In the genomic region with DNA sequence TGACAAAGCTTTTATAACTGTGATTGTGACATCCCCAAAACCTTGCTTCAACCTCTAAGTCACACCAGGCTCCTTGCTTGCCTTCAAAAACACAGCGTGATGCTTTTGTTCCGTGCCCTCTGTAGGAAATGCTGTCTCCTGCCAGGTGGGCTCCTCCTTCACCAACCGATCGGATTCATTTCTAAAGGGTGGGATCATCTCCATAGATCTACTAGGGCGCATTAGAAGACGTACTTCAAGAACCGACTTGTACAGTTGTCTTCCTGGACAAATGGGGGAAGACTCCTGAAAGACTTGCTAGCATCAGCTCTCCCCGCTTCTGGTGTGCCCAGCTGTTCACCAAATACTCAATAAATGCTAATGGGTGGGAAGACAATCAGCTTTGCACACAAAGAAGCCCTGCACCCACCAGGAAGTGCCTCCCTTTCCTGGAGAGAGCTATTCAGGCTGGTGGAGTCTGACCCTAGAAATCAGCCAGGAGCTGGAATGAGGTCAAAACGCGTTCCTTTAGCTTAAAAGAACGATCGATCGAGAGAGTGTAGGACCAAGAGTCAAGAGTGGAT, we compare ENCODE assay signal across 16 mouse cellular contexts. TPM values are rescaled to one million over a fixed set of nuclear protein-coding genes. Genes with fewer than 3 reads are reported as not detected.
DNase-seq lines count a peak whose midpoint lies in the region; ATAC-seq and TF ChIP-seq lines count a peak whose summit lies in the region.
"Had no signal": no experiment of that assay in that cellular context is flagged by ENCODE, and none has a peak within 500 bp of the region (broad histone marks: within the 10 kb centered on the region; RNA-seq: fewer than 3 reads in every experiment).

No protein-coding gene starts in this region.

- H3K4me2 ChIP-seq in midbrain, embryonic 14.5 days (ENCODE audit: low read length): peak overlapping the region; percentile 22; the same call in 1 of the 2 replicates
- no peak overlapping the region for H3K4me2 ChIP-seq in midbrain, embryonic 13.5 days (replicated peaks)
- peak overlapping the region; percentile 46 for H3K4me2 ChIP-seq in hindbrain, embryonic 13.5 days
- H3K4me2 ChIP-seq in neural tube, embryonic 14.5 days (ENCODE audit: low read depth, low read length): peak overlapping the region; percentile 31
- no peak overlapping the region for H3K4me2 ChIP-seq in liver, embryonic 11.5 days
- H3K4me2 ChIP-seq: liver, embryonic 15.5 days had no signal

- H3K27ac ChIP-seq in gastrocnemius, adult 2 months: peak overlapping the region; percentile 58; the same call in 1 of the 2 replicates
- H3K27ac ChIP-seq in midbrain, embryonic 14.5 days (replicated peaks; ENCODE audit: low read depth, low read length): no peak overlapping the region
- no peak overlapping the region for H3K27ac ChIP-seq in midbrain, embryonic 13.5 days
- no peak overlapping the region for H3K27ac ChIP-seq in hindbrain, embryonic 13.5 days
- H3K27ac ChIP-seq in neural tube, embryonic 14.5 days (ENCODE audit: low read depth, low read length): no peak overlapping the region
- H3K27ac ChIP-seq in liver, embryonic 11.5 days (ENCODE audit: low read depth, low read length): no peak overlapping the region
- H3K27ac ChIP-seq: liver, embryonic 15.5 days; macrophage had no signal

- ATAC-seq in midbrain, embryonic 14.5 days (ENCODE audit: low FRiP score, low TSS enrichment): no peak
- ATAC-seq in midbrain, embryonic 13.5 days: no peak
- no peak for ATAC-seq in hindbrain, embryonic 13.5 days (ENCODE audit: low FRiP score)
- no peak for ATAC-seq in neural tube, embryonic 14.5 days (ENCODE audit: low read depth)
- no peak for ATAC-seq in liver, embryonic 11.5 days (replicated peaks; ENCODE audit: low FRiP score)

- H3K36me3 ChIP-seq in midbrain, embryonic 14.5 days (ENCODE audit: control insufficient read depth, insufficient read depth, low read length): no peaks in the 10 kb centered on the region
- H3K36me3 ChIP-seq in midbrain, embryonic 13.5 days: no peaks in the 10 kb centered on the region
- H3K36me3 ChIP-seq in hindbrain, embryonic 13.5 days: no peaks in the 10 kb centered on the region
- H3K36me3 ChIP-seq in neural tube, embryonic 14.5 days (ENCODE audit: control insufficient read depth, insufficient read depth, low read length): no peaks in the 10 kb centered on the region
- H3K36me3 ChIP-seq in liver, embryonic 11.5 days (ENCODE audit: control insufficient read depth, insufficient read depth, low read length): no peaks in the 10 kb centered on the region
- H3K36me3 ChIP-seq: liver, embryonic 15.5 days had no signal

- no peak for DNase-seq in gastrocnemius, adult 2 months
- no peak for DNase-seq in gastrocnemius, postnatal 4 days (ENCODE audit: low spot score in 2 of 2)
- no peak for DNase-seq in midbrain, embryonic 14.5 days
- DNase-seq in liver, embryonic 11.5 days (ENCODE audit: low spot score): no peak
- no peak for DNase-seq in lung, postnatal 25 days (ENCODE audit: low spot score)
- DNase-seq: adrenal gland, postnatal 10 days; B cell, adult 2 months; gastrocnemius, postnatal 10 days; thymus, postnatal 4 days had no signal

- no peak for TF ChIP-seq CTCF in gastrocnemius, adult 2 months (IDR thresholded peaks at IDR 0.05)

- no peak overlapping the region for H3K9ac ChIP-seq in midbrain, embryonic 14.5 days (replicated peaks; ENCODE audit: low read length)
- H3K9ac ChIP-seq in midbrain, embryonic 13.5 days (replicated peaks): no peak overlapping the region
- no peak overlapping the region for H3K9ac ChIP-seq in hindbrain, embryonic 13.5 days
- H3K9ac ChIP-seq in neural tube, embryonic 14.5 days (replicated peaks; ENCODE audit: low read depth, low read length): no peak overlapping the region
- H3K9ac ChIP-seq in liver, embryonic 11.5 days (ENCODE audit: low read depth, low read length): no peak overlapping the region
- H3K9ac ChIP-seq: liver, embryonic 15.5 days had no signal

- H3K27me3 ChIP-seq in midbrain, embryonic 14.5 days (ENCODE audit: control insufficient read depth, insufficient read depth, low read length): no peaks in the 10 kb centered on the region
- no peaks in the 10 kb centered on the region for H3K27me3 ChIP-seq in midbrain, embryonic 13.5 days
- no peaks in the 10 kb centered on the region for H3K27me3 ChIP-seq in hindbrain, embryonic 13.5 days
- H3K27me3 ChIP-seq in neural tube, embryonic 14.5 days (ENCODE audit: control insufficient read depth, insufficient read depth, low read length): no peaks in the 10 kb centered on the region
- no peaks in the 10 kb centered on the region for H3K27me3 ChIP-seq in liver, embryonic 11.5 days (replicated peaks; ENCODE audit: control insufficient read depth, insufficient read depth, low read length)

- peak overlapping the region; percentile 35 for H3K4me3 ChIP-seq in gastrocnemius, adult 2 months
- no peak overlapping the region for H3K4me3 ChIP-seq in midbrain, embryonic 14.5 days (replicated peaks; ENCODE audit: low read depth, low read length)
- H3K4me3 ChIP-seq in midbrain, embryonic 13.5 days (replicated peaks): no peak overlapping the region
- peak overlapping the region; percentile 22 for H3K4me3 ChIP-seq in hindbrain, embryonic 13.5 days
- H3K4me3 ChIP-seq in neural tube, embryonic 14.5 days (ENCODE audit: low read depth, low read length): no peak overlapping the region
- H3K4me3 ChIP-seq in liver, embryonic 11.5 days (ENCODE audit: low read depth, low read length): no peak overlapping the region
- H3K4me3 ChIP-seq: liver, embryonic 15.5 days had no signal

- intact Hi-C loops in gastrocnemius, adult 2 months (cut with DNase I): no loop called here

- WGBS in midbrain, embryonic 14.5 days: 38% methylated on average over 13 of the region's 13 CpGs
- WGBS in midbrain, embryonic 13.5 days: 34% methylated on average over 13 of the region's 13 CpGs
- 16% methylated on average over 13 of the region's 13 CpGs for WGBS in hindbrain, embryonic 13.5 days
- 5% methylated on average over 13 of the region's 13 CpGs for WGBS in neural tube, embryonic 14.5 days
- 37% methylated on average over 13 of the region's 13 CpGs for WGBS in liver, embryonic 11.5 days

- no peaks in the 10 kb centered on the region for H3K9me3 ChIP-seq in midbrain, embryonic 14.5 days (ENCODE audit: control insufficient read depth, low read length)
- H3K9me3 ChIP-seq in midbrain, embryonic 13.5 days: no peaks in the 10 kb centered on the region
- no peaks in the 10 kb centered on the region for H3K9me3 ChIP-seq in hindbrain, embryonic 13.5 days
- no peaks in the 10 kb centered on the region for H3K9me3 ChIP-seq in neural tube, embryonic 14.5 days (ENCODE audit: control insufficient read depth, low read length)
- H3K9me3 ChIP-seq in liver, embryonic 11.5 days (ENCODE audit: control insufficient read depth, low read length): no peaks in the 10 kb centered on the region
- H3K9me3 ChIP-seq: liver, embryonic 15.5 days had no signal

- H3K4me1 ChIP-seq in midbrain, embryonic 14.5 days (ENCODE audit: control insufficient read depth, insufficient read depth, low read length): no peaks in the 10 kb centered on the region
- H3K4me1 ChIP-seq in midbrain, embryonic 13.5 days (replicated peaks): no peaks in the 10 kb centered on the region
- peaks cover 16% of the 10 kb centered on the region for H3K4me1 ChIP-seq in hindbrain, embryonic 13.5 days (replicated peaks)
- peaks cover 5% of the 10 kb centered on the region; the same call in 1 of the 2 replicates for H3K4me1 ChIP-seq in neural tube, embryonic 14.5 days (ENCODE audit: control insufficient read depth, insufficient read depth, low read length)
- 0 out of 2 replicates have a peak, but pooled peaks cover 3% of the 10 kb centered on the region for H3K4me1 ChIP-seq in liver, embryonic 11.5 days (replicated peaks; ENCODE audit: control insufficient read depth, insufficient read depth, low read length)
- H3K4me1 ChIP-seq: liver, embryonic 15.5 days had no signal

RNA-seq across cellular contexts. Expression of gene Hoxa1, which starts 53.0 kb away (rescaled TPM):
- total RNA-seq in gastrocnemius, adult 2 months (2021): under 1 TPM; 0.13 to 0.22 TPM
- total RNA-seq in gastrocnemius, postnatal 4 days (2021): under 1 TPM; 0.34 to 0.54 TPM
- polyA plus RNA-seq in midbrain, embryonic 14.5 days (2014; fragmentation: Nextera tagmentation; extraction: Ambion mirVana): 0.26 and 0.61 TPM in 2 replicates
- 0.07 and 0.09 TPM in 2 replicates for polyA plus RNA-seq in midbrain, embryonic 13.5 days (2015; fragmentation: Nextera tagmentation; extraction: Ambion mirVana)
- 1.5 and 2.0 TPM in 2 replicates for polyA plus RNA-seq in hindbrain, embryonic 13.5 days (2015; fragmentation: Nextera tagmentation; extraction: Ambion mirVana)
- 0.76 and 0.92 TPM in 2 replicates for polyA plus RNA-seq in neural tube, embryonic 14.5 days (2014; fragmentation: Nextera tagmentation; extraction: Ambion mirVana)
- 2.6 and 3.2 TPM in 2 replicates for polyA plus RNA-seq in liver, embryonic 11.5 days (2014; fragmentation: Nextera tagmentation; extraction: Ambion mirVana)
- total RNA-seq: left cerebral cortex, postnatal 14 days had no signal
- polyA plus RNA-seq: cortical plate, adult 2 months had no signal

RNA-seq across cellular contexts. Expression of gene Hoxa2, which starts 59.5 kb away (rescaled TPM):
- total RNA-seq in gastrocnemius, adult 2 months (2021): under 1 TPM; 0.47 to 0.56 TPM
- 1 to 10 TPM; 1.1 to 1.5 TPM for total RNA-seq in gastrocnemius, postnatal 4 days (2021)
- 0.12 and 0.20 TPM in 2 replicates for polyA plus RNA-seq in midbrain, embryonic 14.5 days (2014; fragmentation: Nextera tagmentation; extraction: Ambion mirVana)
- 0.18 TPM in 1 of 2 replicates, not detected in the other for polyA plus RNA-seq in midbrain, embryonic 13.5 days (2015; fragmentation: Nextera tagmentation; extraction: Ambion mirVana)
- polyA plus RNA-seq in hindbrain, embryonic 13.5 days (2015; fragmentation: Nextera tagmentation; extraction: Ambion mirVana): 39.1 and 40.2 TPM in 2 replicates
- polyA plus RNA-seq in neural tube, embryonic 14.5 days (2014; fragmentation: Nextera tagmentation; extraction: Ambion mirVana): 7.0 and 8.8 TPM in 2 replicates
- 4.3 and 4.5 TPM in 2 replicates for polyA plus RNA-seq in liver, embryonic 11.5 days (2014; fragmentation: Nextera tagmentation; extraction: Ambion mirVana)
- total RNA-seq: left cerebral cortex, postnatal 14 days had no signal
- polyA plus RNA-seq: cortical plate, adult 2 months; macrophage had no signal

Comparison
In these comparisons a context has a peak if more than half of its experiments do, and no peak if none do; other contexts are left out.
1. H3K4me2 ChIP-seq: peak in midbrain, embryonic 14.5 days (single experiment), hindbrain, embryonic 13.5 days (single experiment) and neural tube, embryonic 14.5 days (single experiment); none in midbrain, embryonic 13.5 days (single experiment) and liver, embryonic 11.5 days (single experiment).
2. H3K4me3 ChIP-seq: peak in gastrocnemius, adult 2 months (single experiment) and hindbrain, embryonic 13.5 days (single experiment); none in midbrain, embryonic 14.5 days (single experiment), midbrain, embryonic 13.5 days (single experiment), neural tube, embryonic 14.5 days (single experiment) and liver, embryonic 11.5 days (single experiment).